Mouse (Mus musculus): Measurements from ENCODE around the gene C1qtnf7.

GRCm38 (mm10) chr5:43521369-43521768 is 6.0 kb downstream of the C1qtnf7 start:
- TF ChIP-seq CTCF (IDR thresholded peaks at IDR 0.05; ENCODE audit: borderline replicate concordance, control insufficient read depth, extremely low read depth, insufficient read depth, low read length, poor library complexity) (no peak), POLR2A (IDR thresholded peaks at IDR 0.05; ENCODE audit: control insufficient read depth, extremely low read depth, insufficient read depth, low read length, poor library complexity) (no peak)
